In the genomic region with DNA sequence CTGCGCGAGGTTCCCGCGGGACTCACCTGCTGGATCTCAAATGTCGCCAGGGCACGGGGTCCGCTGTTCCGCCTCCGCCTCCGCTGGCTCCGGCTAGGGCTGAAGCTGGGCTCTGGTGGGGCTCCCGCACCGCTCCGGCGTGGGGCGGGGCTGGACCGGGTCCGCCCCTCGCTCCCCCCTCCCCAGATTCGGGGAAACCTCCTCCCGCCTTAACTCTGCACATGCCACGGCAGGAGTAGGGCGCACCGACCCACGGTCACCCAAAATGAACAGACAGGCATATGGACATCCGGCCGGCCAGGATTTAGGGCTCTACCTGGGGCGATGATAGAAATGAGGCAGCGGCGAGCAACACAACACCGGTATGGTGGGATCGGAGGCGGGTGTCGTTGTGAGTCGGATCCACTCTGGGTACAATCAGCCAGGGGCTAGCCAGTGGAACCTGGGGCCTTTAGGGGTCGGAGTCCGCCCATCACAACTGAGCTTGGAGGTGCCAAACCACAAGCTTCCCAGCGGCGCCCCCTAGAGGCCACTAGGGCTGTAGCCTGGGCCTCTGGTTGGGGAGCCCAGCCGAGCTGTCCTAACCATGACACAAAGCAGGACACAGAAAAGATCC, we compare ENCODE assay signal across 8 mouse cellular contexts. TPM values are rescaled to one million over a fixed set of nuclear protein-coding genes. Genes with fewer than 3 reads are reported as not detected.
A peak's percentile ranks its signal among the peaks of the same experiment; 100 is the strongest.
DNase-seq lines count a peak whose midpoint lies in the region; ATAC-seq lines count a peak whose summit lies in the region.

No protein-coding gene starts in this region.

- H3K4me3 ChIP-seq in hindbrain, embryonic 16.5 days (ENCODE audit: low read length), result peak overlapping the region; percentile 66

- H3K27ac ChIP-seq in hindbrain, embryonic 16.5 days (ENCODE audit: low read depth, low read length), result peak overlapping the region; percentile 88

- peak; percentile 78 for DNase-seq in T-cell, adult 2 months (ENCODE audit: low spot score)
- DNase-seq in cerebellum, postnatal 36 days, result peak; percentile 92 to 95
- DNase-seq in gastrocnemius, adult 18-20 months (ENCODE audit: low spot score), result peak; percentile 87
- peak; percentile 82 for DNase-seq in left cerebral cortex, adult 11 months (ENCODE audit: low spot score)
- DNase-seq in lung, postnatal 4 days, result peak; percentile 90 to 91
- peak; percentile 87 for DNase-seq in retina, postnatal 7 days (ENCODE audit: low read depth, low spot score)
- peak; percentile 80 for DNase-seq in urinary bladder, adult 2 months (ENCODE audit: low spot score)

- peak overlapping the region; percentile 76 for H3K4me2 ChIP-seq in hindbrain, embryonic 16.5 days (ENCODE audit: low read length)

- H3K9me3 ChIP-seq in hindbrain, embryonic 16.5 days (ENCODE audit: control insufficient read depth, low read length), result no peaks in the 10 kb centered on the region

- H3K9ac ChIP-seq in hindbrain, embryonic 16.5 days (ENCODE audit: low read depth, low read length), result peak overlapping the region; percentile 80

- H3K36me3 ChIP-seq in hindbrain, embryonic 16.5 days (ENCODE audit: control insufficient read depth, insufficient read depth, low read length), result 0 out of 2 replicates have a peak, but pooled peaks cover 5% of the 10 kb centered on the region

- peaks cover 32% of the 10 kb centered on the region for H3K4me1 ChIP-seq in hindbrain, embryonic 16.5 days (ENCODE audit: control insufficient read depth, insufficient read depth, low read depth, low read length)

- no peaks in the 10 kb centered on the region for H3K27me3 ChIP-seq in hindbrain, embryonic 16.5 days (replicated peaks; ENCODE audit: control insufficient read depth, insufficient read depth, low read length)

- WGBS in hindbrain, embryonic 16.5 days, result under 1% methylated on average over 40 of the region's 40 CpGs

- ATAC-seq in hindbrain, embryonic 16.5 days, result peak; percentile 91

RNA-seq across cellular contexts. Expression of a gene that starts 7.9 kb away (rescaled TPM):
- 10 to 100 TPM; 14.4 to 15.2 TPM for total RNA-seq in gastrocnemius, adult 18-20 months (2021)
- 57.6 and 68.3 TPM in 2 replicates for polyA plus RNA-seq in hindbrain, embryonic 16.5 days (2015; fragmentation: Nextera tagmentation; extraction: Ambion mirVana)
- polyA plus RNA-seq in urinary bladder, adult 2 months (2012; rRNA removed), result 24.5 and 25.9 TPM in 2 replicates

RNA-seq across cellular contexts. Expression of a gene that starts 9.0 kb away (rescaled TPM):
- 1 to 10 TPM; 1.8 to 2.2 TPM for total RNA-seq in gastrocnemius, adult 18-20 months (2021)
- 54.8 and 68.6 TPM in 2 replicates for polyA plus RNA-seq in hindbrain, embryonic 16.5 days (2015; fragmentation: Nextera tagmentation; extraction: Ambion mirVana)
- 83.4 and 103 TPM in 2 replicates for polyA plus RNA-seq in urinary bladder, adult 2 months (2012; rRNA removed)

RNA-seq across cellular contexts. Expression of a gene that starts 16.1 kb away (rescaled TPM):
- total RNA-seq in gastrocnemius, adult 18-20 months (2021), result not detected
- polyA plus RNA-seq in hindbrain, embryonic 16.5 days (2015; fragmentation: Nextera tagmentation; extraction: Ambion mirVana), result not detected in 2 replicates
- polyA plus RNA-seq in urinary bladder, adult 2 months (2012; rRNA removed), result not detected in 2 replicates

RNA-seq across cellular contexts. Expression of a gene that starts 24.1 kb away (rescaled TPM):
- total RNA-seq in gastrocnemius, adult 18-20 months (2021), result not detected
- 1.6 and 1.7 TPM in 2 replicates for polyA plus RNA-seq in hindbrain, embryonic 16.5 days (2015; fragmentation: Nextera tagmentation; extraction: Ambion mirVana)
- polyA plus RNA-seq in urinary bladder, adult 2 months (2012; rRNA removed), result 0.06 TPM in 2 replicates

RNA-seq across cellular contexts. Expression of a gene that starts 27.1 kb away (rescaled TPM):
- 100 to 1,000 TPM; 117 to 126 TPM for total RNA-seq in gastrocnemius, adult 18-20 months (2021)
- 17.1 and 26.5 TPM in 2 replicates for polyA plus RNA-seq in hindbrain, embryonic 16.5 days (2015; fragmentation: Nextera tagmentation; extraction: Ambion mirVana)
- 147 and 181 TPM in 2 replicates for polyA plus RNA-seq in urinary bladder, adult 2 months (2012; rRNA removed)

Comparison
In these comparisons a context has a peak if more than half of its experiments do, and no peak if none do; other contexts are left out.
1. Peak in every context shown above with its lines: DNase-seq, ATAC-seq, H3K4me3 ChIP-seq and H3K27ac ChIP-seq.